Mouse (Mus musculus) frontal cortex, adult 2 months (tissue): Measurements from ENCODE around the gene Neurl4. TPM values are rescaled to one million over a fixed set of nuclear protein-coding genes. Genes with fewer than 3 reads are reported as not detected.
"Not testable (repeated sequence)": the region's sequence is repeated elsewhere in the genome, so short reads cannot be mapped to it uniquely, and the experiment has no call there.

ENCODE experiments used
- DNase-seq, 2 experiments: peaks; one replicate each; pipeline ENCODE4 v3.0.0; 2022; ENCODE audit warnings: low spot score in 1 of 2; ENCODE audit errors: extremely low spot score in 1 of 2
- polyA plus RNA-seq: library from polyadenylated mRNA; depleted of rRNA; stranded (reverse); fragments of >200 nt; gene quantifications from 2 replicates; pipeline ENCODE4 v1.2.3, GENCODE M21; 2012

Gene Neurl4
- polyA plus RNA-seq, 1 experiment = 101 TPM

DNA sequence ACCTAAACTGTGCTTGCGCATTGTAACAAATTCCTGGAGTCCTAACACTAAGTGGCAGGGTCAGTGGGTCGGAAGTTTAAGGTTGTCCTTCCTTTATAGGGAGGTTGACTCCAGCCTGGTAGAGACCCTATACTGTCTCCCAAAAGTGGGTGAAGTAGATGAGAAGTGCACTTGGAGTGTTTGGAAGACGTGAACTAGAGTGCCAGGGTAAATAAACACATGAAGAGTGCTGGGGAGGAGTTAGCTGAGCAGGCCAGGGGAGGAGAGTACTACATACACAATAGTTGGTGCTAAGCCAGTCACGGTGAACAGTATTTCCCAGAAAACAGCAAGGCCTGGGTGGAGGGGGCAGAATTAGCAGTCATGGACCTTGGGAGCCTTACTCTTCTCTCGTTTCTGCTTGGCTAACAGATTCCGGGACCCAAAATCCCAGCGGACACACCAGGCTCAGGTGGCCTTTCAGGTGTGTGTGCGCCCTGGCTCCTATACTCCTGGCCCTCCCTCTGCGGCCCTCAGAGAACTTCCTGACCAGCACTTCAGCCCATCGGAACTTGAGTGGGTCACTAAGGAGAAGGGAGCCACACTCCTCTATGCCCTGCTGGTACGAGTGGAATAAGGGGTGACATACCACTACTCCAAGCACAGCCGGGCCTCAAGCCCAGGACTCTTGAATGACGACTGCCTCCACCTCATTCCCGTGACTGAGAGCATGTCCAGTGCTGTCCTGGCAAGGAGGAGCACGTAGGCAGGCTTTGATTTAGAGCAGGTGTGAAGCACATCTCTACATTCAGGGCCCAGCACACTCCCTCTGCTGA is 12.1 kb downstream of the Neurl4 start:
- DNase-seq = no peak

DNA sequence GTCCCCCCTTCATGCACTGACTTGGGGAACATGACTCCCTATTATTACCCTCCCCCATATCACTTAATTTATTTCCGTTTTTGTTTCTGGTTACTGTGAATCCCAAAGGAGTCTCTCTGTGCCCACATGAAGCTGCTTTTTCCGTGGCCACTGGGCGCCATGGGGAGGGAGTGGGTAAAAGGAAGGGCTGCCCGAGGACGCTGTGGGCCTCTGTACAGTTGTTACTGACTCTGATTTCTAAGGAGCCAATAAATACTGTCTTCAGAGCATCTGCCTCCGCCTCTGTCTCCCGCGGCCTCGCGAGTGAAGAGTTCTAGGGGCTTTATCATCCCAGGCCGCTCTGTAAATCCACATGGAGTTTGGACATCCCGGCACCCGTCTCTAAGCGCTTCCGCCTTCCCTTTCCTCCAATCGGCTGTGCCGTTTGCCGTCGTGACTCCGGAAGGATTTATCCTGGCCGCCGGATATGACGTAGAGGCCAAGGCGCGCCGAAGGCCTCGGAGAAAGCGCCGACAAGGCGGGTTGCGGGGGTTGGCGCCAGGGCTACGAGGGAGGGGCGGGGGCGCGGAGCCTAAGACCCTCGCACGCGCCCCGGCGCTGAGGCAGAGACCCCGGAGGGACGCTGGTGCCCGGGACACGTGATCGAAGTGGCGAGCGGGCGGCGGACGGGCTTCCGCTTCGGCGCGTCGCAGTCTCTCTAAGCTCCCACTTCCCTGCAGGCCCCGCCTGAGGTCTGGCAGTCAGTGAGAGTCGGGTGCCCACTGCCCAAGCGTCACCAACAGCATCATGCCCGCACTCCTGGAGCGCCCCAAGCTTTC is 12.9 kb downstream of the Neurl4 start, which contains the start of gene Gps2:
Gps2 (plus strand) TSS at position 335 of the 818 bp plus-strand sequence.
- DNase-seq = peak; percentile 88 to 96

DNA sequence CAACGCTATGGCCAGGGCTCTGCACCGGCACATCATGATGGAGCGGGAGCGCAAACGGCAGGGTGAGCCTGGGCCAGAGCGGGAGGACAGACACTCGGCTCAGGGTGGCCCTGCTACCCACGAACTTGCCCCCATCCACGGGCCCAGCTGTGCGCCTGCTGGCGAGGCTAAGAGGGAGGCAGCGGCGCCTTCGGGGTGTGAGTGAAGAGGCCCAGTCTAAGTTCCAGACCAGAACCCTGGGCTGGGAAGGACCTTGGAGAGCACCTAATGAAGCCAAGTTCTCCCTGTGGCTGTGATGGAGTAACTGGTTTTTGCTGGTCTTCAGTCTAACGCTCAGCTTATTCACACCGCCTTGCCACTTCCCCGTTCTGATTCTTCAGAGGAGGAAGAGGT is 13.5 kb downstream of the Neurl4 start:
- DNase-seq = no peak

DNA sequence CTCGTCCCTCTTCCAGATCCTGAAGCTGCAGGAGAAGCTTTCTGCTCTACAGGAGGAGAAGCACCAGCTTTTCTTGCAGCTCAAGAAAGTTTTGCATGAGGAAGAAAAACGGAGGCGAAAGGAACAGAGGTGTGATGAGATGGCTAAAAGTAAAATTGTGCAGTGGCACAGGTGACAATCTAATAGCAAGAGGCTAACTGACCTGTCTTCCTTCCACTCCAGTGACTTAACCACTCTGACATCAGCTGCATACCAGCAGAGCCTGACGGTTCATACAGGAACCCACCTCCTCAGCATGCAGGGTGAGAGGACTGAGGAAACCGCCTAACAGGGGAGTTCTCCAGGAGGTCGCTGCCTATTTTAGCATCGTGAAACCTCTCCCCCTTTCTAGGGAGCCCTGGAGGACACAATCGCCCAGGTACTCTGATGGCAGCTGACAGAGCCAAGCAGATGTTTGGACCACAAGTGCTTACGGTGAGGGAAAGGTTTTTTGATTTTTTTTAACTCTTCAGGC is 14.1 kb downstream of the Neurl4 start:
- DNase-seq = no peak

DNA sequence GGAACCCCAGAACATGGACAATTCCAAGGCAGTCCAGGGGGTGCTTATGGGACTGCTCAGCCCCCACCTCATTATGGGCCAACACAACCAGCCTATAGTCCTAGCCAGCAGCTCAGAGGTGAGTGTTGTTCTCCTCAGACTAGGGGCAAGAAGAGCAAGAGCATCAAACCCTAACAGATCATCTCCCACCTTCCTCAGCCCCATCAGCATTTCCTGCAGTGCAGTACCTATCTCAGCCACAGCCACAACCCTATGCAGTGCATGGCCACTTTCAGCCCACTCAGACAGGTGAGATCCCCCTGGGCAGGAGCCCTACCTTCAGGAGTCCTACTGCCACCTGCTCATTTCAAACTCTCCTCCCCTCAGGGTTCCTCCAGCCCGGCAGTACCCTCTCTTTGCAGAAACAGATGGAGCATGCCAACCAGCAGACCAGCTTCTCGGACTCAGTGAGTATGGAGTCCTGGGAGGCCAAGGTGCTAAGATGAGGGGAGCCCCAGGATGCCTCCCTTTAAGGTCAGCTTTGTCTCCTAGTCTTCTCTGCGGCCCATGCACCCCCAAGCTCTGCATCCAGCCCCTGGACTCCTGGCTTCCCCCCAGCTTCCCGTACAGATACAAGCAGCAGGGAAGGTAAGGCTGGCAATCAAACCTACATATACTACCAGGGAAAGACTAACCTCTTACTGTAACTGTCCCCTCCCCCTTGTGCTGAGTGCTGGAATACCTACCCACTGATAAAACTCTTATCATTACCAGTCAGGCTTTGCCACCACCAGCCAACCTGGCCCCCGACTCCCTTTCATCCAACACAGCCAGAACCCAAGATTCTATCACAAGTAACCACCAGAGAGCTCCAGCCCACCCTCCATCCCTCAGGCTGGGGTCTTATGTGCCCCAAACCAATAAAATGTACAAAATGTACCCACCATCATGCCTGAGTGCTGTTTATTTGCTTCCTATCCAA is 15.1 kb downstream of the Neurl4 start:
- no peak for DNase-seq

DNA sequence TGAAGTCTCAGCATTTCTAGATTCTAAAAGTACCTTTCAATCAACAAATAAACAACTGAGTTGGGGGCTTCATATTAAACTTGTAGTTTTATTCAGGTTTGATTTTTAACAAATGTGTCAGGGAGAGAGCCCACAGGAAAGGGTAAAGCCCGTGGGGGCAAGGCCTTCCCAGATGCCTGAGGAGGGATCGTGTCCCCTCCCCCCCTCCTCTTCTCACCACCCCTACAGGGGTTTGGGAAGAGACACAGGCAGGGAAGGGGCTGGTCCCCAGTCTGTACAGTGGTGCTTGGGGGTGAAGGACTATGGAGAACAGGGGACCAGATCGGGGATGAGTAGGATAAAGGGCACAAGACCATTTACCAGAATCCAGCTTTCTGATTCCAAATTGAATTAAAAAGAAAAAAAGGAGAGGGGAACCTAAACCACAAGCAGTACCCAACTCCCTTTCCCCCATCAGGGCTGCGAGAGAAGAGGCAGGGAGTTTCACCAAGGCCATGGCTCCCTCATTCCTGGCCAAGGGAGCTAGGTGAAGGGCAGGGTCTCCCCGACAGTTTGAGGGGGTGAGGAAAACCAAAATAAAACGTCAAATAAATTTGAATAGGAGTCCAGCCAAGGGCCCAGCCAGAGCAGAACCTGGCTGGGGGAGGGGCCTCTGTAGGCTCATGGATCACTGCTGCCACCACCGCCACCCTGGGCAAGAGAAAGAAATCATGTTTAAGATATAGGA is 15.9 kb downstream of the Neurl4 start:
- DNase-seq = not testable (repeated sequence)

DNA sequence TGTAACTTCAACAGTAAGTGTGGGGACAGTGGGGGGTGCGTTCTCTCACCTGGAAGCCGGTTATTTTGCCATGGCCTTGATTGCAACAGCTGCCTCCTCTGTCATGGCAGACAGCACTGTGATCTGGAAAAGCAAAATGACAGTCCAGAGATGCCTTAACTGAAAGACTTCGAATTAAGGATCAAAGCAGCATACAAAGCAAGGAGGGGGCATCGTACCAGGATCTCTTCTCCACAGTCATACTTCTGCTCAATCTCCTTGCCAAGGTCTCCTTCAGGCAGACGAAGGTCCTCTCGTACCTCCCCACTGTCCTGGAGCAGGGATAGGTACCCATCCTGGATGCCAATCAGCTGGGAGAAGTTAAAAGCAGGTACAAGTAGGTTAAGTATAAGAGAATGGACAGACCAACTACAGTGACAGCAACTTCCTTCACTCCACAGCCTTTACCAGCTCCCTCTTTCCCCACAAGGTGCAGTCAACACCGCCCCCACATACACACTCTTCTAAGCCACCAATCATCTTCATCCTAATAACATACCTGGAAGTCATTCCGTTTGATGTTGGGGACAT is 16.6 kb downstream of the Neurl4 start:
- no peak for DNase-seq

DNA sequence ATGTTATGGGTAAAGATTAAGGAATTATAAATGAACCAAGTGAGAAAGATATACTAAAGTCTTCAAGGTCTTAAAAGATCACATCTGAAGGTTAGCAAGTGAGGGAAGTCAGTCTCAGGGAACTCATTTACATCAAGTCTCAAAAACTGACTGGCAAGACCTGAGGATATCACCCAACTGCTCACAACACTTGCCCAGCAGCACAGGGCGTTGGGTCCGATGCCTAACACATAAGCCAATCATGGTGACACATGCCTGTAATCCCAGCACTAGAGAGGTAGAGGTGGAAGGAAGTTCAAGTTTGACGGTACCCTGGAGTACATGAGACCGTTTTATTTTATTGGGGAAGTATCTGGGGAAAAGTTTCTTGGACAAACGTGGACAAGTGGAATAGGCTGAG is 17.2 kb downstream of the Neurl4 start:
- DNase-seq = no peak

DNA sequence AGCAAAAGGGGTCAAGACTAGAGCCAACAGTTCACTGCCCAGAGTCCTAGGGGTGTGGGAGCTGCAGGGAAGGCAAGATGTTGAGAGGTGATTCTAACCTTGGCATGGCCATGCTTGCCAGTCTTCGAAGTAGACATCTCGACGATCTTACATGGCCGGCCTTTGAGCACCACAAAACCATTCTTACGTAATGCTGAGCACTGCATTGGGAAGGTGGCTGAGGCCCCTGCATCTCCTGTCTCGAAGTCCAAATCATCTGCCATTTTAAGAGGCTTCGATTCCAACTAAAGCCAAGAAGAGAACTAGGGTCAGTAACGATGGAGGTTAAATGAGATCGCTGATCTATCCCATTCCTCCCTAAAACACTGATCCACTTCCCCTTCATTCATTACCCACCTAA is 18.2 kb downstream of the Neurl4 start:
- DNase-seq = no peak

DNA sequence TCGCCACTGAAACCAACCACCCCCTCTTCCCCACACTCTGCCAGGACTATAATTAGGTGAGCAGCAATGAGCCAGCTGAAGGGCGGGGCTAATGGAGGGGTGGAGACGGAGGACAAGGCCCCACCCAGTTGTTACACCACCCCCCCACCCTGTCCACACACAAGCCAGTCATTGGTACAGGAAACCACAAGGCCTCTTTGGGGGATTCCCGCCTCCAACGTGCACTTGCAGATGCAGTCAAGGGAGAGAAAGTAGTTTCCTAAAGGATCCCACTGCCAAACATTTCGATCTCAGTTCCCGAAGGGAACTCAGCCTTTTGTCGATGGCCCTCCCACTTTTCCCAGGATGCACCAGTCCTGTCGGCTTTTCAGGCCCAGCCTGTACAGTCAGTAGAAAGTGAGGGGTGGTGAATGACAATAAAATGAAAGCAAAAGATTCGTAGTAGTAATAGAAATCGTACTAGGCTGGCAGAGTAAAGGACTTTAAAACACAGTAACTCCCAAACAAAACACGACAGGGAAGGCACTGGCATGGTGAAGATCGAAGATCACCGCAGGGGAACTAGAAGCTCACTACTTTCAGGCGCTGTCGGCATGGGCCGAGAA is 18.9 kb downstream of the Neurl4 start:
- DNase-seq = peak in 1 of 2 experiments; percentile 53

DNA sequence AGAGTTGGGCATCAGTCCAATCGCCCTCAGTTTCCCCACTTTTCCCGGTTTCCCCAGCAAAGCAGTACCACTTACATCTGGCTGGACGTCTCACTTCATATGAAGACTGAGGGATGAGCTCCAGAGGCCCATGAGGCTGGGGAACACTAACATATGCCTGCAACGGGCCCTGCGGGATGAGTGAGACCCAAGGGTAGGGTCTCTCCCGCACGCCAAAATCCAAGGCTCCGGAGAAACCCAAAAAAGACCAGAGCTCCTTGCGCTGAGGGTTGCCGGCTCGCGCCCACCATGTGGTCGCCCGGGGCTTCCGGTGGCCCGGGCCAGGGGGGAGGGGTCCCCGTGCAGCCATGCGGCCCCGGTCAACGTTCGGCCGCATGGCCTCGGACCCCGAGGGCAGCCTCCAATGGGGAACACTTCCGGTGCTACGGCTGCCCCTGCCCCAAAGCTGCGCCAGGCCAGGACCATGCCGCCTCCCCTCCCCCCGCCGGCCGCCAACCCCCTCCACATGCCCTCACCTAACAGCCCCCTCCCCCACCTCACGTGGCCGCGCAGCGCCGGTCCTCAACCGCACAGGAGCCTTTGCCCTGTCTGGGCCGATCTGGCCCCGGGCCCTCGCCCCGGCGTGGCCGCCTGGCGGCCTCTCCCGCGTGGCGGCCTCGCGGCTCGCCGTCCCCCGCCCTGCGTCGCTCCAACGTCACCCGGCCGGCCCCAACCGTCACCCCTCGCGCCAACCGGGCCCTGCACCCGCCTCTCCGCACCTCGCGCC is 19.6 kb downstream of the Neurl4 start:
- no peak for DNase-seq

DNA sequence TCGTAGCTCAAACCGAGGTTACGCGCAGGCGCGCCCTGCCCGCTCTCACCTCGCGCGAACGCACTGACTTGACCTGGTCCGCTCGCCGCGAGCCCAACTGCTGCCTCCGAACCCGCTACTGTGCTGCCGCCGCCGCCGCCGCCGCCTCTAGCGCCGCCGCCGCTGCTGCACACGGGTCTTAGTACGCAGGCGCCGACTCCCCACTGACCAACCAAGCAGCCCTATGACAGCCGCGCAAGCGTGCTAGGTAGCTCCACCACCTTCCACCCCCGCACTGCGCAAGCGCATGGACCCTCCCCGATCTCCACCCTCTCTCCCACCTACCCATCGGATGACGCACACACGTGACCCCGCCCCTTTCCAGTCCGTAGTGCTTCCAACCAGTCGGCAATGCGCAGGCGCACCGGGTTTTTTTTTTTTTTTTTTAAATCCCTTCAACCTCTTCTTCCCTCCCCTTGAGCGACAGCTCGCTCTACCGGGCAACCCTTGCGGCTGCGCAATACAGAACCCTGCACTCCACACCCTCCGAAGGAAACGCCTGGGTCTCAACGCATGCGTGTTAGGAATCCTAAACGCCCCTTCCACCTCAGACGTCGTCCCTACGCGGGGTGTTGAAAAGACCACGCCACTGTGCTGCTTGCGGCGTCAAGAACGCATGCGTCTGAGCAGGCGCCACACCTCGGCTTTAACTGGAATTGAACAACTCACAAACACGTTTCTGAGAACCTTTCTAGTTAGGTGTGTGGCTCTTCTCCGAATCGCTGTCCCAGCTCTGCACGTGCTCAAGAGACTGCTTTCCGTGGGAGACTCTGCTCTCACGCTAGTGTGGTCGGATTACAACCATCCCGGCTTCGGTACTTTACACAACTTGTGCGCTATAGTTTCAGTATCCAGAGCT is 20.5 kb downstream of the Neurl4 start, which contains the start of gene Eif5a:
Eif5a (minus strand) TSS at position 845 of the 898 bp plus-strand sequence.
- DNase-seq = peak; percentile 100

DNA sequence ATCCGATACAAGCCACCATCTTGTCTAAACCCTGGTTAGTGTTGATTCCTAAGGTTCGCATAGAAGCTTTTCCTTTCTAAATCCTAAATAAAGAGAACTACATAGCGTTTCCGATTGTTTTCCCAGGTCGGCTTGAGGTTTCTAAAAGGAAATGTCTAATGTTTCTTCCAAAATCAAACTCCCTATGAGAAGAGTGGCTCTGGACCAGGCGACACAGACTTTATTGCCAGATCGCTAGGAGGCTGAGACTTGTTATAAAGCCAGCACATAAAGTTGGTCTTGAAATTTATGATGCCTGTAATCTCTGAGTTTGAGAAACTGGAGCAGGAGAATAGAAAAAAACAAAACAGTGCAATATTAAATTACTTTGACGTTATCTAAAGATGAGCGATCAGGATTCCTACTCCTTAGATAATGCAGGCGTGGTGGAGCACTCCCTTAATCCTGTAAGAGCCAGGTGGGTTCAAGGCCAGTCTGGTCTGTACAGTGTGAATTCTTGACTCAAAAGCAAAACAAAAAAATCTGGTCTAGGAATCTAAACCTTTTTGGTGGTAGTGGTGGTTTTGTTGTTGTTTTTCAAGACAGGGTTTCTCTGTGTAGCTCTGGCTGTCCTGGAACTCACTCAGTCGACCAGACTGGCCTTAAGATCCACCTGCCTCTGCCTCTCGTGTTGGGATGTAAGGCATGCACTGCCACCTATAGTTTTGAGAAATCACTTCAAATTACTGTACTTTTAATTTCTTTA is 21.3 kb downstream of the Neurl4 start:
- DNase-seq = no peak

DNA sequence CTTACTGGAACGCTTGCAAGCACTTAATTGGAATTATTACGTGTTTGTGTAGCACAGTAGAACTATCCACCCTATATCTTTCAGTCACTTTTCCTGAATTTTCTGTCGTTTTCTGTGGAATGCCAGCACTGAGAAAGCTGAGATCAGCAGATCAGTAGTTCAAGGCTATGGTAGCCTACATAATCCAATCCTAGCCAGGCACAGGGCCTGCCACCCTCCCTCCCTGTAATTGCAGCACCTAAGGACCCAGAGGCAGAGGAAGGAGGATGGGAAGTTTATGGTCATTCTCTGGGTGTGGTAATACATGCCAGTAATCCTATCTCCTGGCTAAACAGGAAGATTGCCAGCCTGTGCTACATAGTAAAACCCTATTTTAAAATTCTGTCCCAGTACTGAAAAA is 21.9 kb downstream of the Neurl4 start:
- DNase-seq = no peak

DNA sequence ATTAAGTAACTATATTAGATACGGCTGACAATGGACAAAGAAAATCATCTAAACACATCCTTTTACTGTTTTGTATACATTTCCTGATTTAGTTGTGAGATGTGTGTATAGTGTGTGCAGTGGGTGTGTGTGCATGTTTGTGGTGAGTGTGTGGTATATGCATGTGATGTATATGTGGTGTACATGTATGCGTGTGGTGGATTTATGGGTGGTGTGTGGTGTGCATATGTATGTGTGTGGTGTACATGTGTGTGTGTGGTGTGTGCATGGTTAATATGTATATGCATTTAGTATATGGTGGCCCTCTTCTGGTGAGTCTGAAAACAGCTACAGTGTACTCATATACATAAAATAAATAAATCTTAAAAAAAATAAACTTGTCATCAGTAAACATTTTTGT is 26.6 kb downstream of the Neurl4 start:
- no peak for DNase-seq

DNA sequence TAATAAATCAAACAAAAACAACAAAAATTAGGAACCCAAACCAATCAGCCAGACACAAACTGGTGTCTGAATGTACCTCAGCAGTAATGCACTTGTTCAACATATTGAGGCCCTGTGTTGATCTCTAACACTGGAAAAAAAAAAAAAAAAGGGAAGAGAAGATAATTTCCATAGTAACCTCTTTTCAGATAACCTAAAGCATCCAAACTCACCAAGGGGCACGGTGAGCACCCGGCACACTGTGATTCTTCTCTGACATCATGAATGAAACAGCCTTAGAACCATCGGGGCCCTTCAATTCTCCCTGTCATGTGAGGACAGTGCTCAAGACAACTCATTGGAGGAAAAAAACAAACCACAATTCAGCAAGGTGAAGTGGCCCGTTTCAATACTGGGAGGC is 28.8 kb downstream of the Neurl4 start:
- DNase-seq = no peak
